In the genomic region with DNA sequence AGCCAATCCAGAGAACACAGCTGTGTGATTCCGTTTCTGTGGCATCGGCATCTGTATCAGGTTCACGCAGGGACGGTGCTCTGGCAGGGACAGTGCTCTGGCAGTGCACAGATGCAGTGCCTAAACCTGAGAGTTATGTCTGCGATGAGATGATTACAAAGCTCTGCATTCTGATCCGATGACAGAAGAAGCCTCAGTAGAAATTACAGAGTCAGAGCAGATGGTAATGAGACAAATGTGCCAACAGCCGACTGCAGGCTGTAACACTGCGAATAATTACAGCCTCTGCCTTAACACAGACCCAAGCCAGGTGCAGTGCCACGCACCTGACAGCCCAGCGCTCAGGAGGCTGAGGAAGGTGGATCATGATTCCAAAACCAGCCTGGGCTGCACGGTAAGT, we compare ENCODE assay signal across 15 mouse cellular contexts.
DNase-seq lines count a peak whose midpoint lies in the region; ATAC-seq lines count a peak whose summit lies in the region.
"Had no signal": no experiment of that assay in that cellular context is flagged by ENCODE, and none has a peak within 500 bp of the region (broad histone marks: within the 10 kb centered on the region; RNA-seq: fewer than 3 reads in every experiment).

No protein-coding gene starts in this region.

- H3K9me3 ChIP-seq in neural tube, embryonic 13.5 days: no peaks in the 10 kb centered on the region
- H3K9me3 ChIP-seq: heart, embryonic 12.5 days; limb, embryonic 15.5 days had no signal

- no peak for DNase-seq in frontal cortex, postnatal 25 days (ENCODE audit: low spot score in 2 of 2)
- no peak for DNase-seq in neural tube, embryonic 10.5 days (ENCODE audit: extremely low spot score, low spot score)
- DNase-seq in layer of hippocampus, adult 9-11 months: peak; percentile 35
- DNase-seq in spleen, postnatal 4 days (ENCODE audit: low spot score in 2 of 2): no peak
- no peak for DNase-seq in adrenal gland, adult 8-10 months
- DNase-seq: adrenal gland, adult 2 months; cerebellum, adult 9-11 months; gastrocnemius, postnatal 36 days; lung, adult 2 months; thymus, postnatal 36 days had no signal

- no peak overlapping the region for H3K4me2 ChIP-seq in neural tube, embryonic 13.5 days
- H3K4me2 ChIP-seq: heart, embryonic 12.5 days; limb, embryonic 15.5 days had no signal

- no peak overlapping the region for H3K9ac ChIP-seq in neural tube, embryonic 13.5 days
- H3K9ac ChIP-seq: heart, embryonic 12.5 days; limb, embryonic 15.5 days had no signal

- WGBS in neural tube, embryonic 13.5 days: 70% methylated on average over 11 of the region's 11 CpGs

- H3K27ac ChIP-seq in neural tube, embryonic 13.5 days (replicated peaks): no peak overlapping the region
- H3K27ac ChIP-seq: limb, embryonic 15.5 days had no signal

- H3K27me3 ChIP-seq in neural tube, embryonic 13.5 days: no peaks in the 10 kb centered on the region

- H3K36me3 ChIP-seq in neural tube, embryonic 13.5 days: no peaks in the 10 kb centered on the region
- H3K36me3 ChIP-seq: heart, embryonic 12.5 days; limb, embryonic 15.5 days had no signal

- peak; percentile 27; the same call in 1 of the 2 replicates for ATAC-seq in frontal cortex, adult (ENCODE audit: low TSS enrichment)
- 0 out of 2 replicates have a peak, but pooled peaks have one; percentile 50 for ATAC-seq in neural tube, embryonic 13.5 days (ENCODE audit: low read depth)
- no peak for ATAC-seq in monocyte, adult 5-6 weeks (replicated peaks; ENCODE audit: insufficient number of reproducible peaks, low FRiP score, low TSS enrichment, poor library complexity, severe bottlenecking)

- no peak overlapping the region for H3K4me3 ChIP-seq in neural tube, embryonic 13.5 days
- H3K4me3 ChIP-seq: heart, embryonic 12.5 days; limb, embryonic 15.5 days had no signal

- H3K4me1 ChIP-seq in neural tube, embryonic 13.5 days (replicated peaks): 0 out of 2 replicates have a peak, but pooled peaks cover 4% of the 10 kb centered on the region
- H3K4me1 ChIP-seq: limb, embryonic 15.5 days had no signal
